8 mouse cellular contexts compared by ENCODE assay signal in the genomic region with DNA sequence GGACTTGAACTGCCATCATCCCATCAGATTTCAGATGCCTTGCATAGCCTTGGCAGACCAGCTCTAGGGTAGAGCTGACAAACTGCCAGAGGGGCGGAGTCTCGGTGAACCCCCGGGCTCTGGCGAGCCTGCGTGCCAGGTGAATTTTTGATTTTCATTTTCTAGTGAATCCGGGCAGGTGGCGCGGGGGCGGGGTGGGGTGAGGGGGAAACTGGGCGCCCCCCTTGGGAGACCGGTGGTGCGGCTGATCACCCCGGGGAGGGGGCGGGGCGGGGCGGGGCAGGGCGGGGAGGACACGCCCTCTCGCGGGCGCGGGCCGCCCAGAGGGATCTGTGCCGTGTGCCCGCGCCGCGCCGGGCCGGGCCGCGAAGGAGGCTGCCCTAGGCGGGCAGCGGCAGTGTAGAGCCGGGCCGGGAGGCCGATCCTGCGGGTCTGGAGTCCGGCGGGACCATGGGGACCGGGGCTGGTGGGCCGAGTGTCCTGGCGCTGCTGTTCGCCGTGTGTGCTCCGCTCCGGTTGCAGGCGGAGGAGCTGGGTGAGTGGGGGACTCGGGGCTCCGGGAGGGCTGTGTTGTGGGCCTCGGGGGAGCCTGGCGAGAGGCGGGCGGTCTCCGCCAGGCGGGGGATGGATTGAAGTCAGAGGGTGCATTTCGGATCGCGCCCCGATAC. TPM values are rescaled to one million over a fixed set of nuclear protein-coding genes. Genes with fewer than 3 reads are reported as not detected.
DNase-seq lines count a peak whose midpoint lies in the region; ATAC-seq and TF ChIP-seq lines count a peak whose summit lies in the region.

A gene (plus strand): TSS at position 319 of the 668 bp plus-strand sequence.

- H3K27ac ChIP-seq in embryonic facial prominence, embryonic 12.5 days: peak within 1 kb of the TSS; percentile 24; the same call in 1 of the 2 replicates
- H3K27ac ChIP-seq in heart, embryonic 10.5 days: peak within 1 kb of the TSS; percentile 91
- H3K27ac ChIP-seq in midbrain, postnatal 0 days (ENCODE audit: low read depth, low read length): 0 out of 2 replicates have a peak within 1 kb of the TSS, but pooled peaks have one; percentile 62

- H3K27me3 ChIP-seq in embryonic facial prominence, embryonic 12.5 days: no peaks in the 10 kb centered on the region
- H3K27me3 ChIP-seq in heart, embryonic 10.5 days (ENCODE audit: insufficient read depth, poor library complexity, severe bottlenecking): no peaks in the 10 kb centered on the region
- no peaks in the 10 kb centered on the region for H3K27me3 ChIP-seq in midbrain, postnatal 0 days (ENCODE audit: insufficient read depth, low read length)

- peaks cover 6% of the 10 kb centered on the region; the same call in 1 of the 2 replicates for H3K4me1 ChIP-seq in embryonic facial prominence, embryonic 12.5 days
- H3K4me1 ChIP-seq in heart, embryonic 10.5 days: peaks cover 9% of the 10 kb centered on the region
- H3K4me1 ChIP-seq in midbrain, postnatal 0 days (ENCODE audit: insufficient read depth, low read length): no peaks in the 10 kb centered on the region

- peak within 1 kb of the TSS; percentile 85 for H3K4me3 ChIP-seq in embryonic facial prominence, embryonic 12.5 days
- H3K4me3 ChIP-seq in heart, embryonic 10.5 days: peak within 1 kb of the TSS; percentile 81
- H3K4me3 ChIP-seq in midbrain, postnatal 0 days (ENCODE audit: low read depth, low read length): peak within 1 kb of the TSS; percentile 88

- no peak for TF ChIP-seq CTCF in midbrain, postnatal 0 days (IDR thresholded peaks at IDR 0.05)

- H3K4me2 ChIP-seq in embryonic facial prominence, embryonic 12.5 days (replicated peaks): peak within 1 kb of the TSS; percentile 72
- H3K4me2 ChIP-seq in midbrain, postnatal 0 days (ENCODE audit: low read depth, low read length, poor library complexity, severe bottlenecking): peak within 1 kb of the TSS; percentile 90

- H3K36me3 ChIP-seq in embryonic facial prominence, embryonic 12.5 days: no peaks in the 10 kb centered on the region
- no peaks in the 10 kb centered on the region for H3K36me3 ChIP-seq in heart, embryonic 10.5 days
- no peaks in the 10 kb centered on the region for H3K36me3 ChIP-seq in midbrain, postnatal 0 days (ENCODE audit: insufficient read depth, low read length)

- under 1% methylated on average over 54 of the region's 60 CpGs for WGBS in embryonic facial prominence, embryonic 12.5 days
- WGBS in heart, embryonic 10.5 days: under 1% methylated on average over 49 of the region's 60 CpGs
- 2% methylated on average over 34 of the region's 60 CpGs for WGBS in midbrain, postnatal 0 days

- H3K9me3 ChIP-seq in embryonic facial prominence, embryonic 12.5 days: no peaks in the 10 kb centered on the region
- no peaks in the 10 kb centered on the region for H3K9me3 ChIP-seq in heart, embryonic 10.5 days
- no peaks in the 10 kb centered on the region for H3K9me3 ChIP-seq in midbrain, postnatal 0 days (ENCODE audit: low read length)

- DNase-seq in 3134 (ENCODE audit: extremely low read depth, insufficient read length, low spot score) (peak; percentile 78), liver (peak; percentile 75)
- peak; percentile 79 for DNase-seq in adrenal gland, postnatal 14 days
- DNase-seq in heart, embryonic 10.5 days (ENCODE audit: low spot score): peak; percentile 77
- peak; percentile 91 for DNase-seq in kidney, adult 9 months
- peak; percentile 59 for DNase-seq in midbrain, postnatal 0 days (ENCODE audit: low spot score)
- peak; percentile 65 to 66 for DNase-seq in spleen, postnatal 36 days (ENCODE audit: low spot score in 2 of 2)

- ATAC-seq in embryonic facial prominence, embryonic 12.5 days (ENCODE audit: insufficient number of reproducible peaks, insufficient read depth, low FRiP score, low TSS enrichment): peak; percentile 91
- ATAC-seq in midbrain, postnatal 0 days (ENCODE audit: low FRiP score): peak; percentile 90

- peak within 1 kb of the TSS; percentile 75 for H3K9ac ChIP-seq in embryonic facial prominence, embryonic 12.5 days
- peak within 1 kb of the TSS; percentile 79 for H3K9ac ChIP-seq in midbrain, postnatal 0 days (replicated peaks; ENCODE audit: low read length, poor library complexity, severe bottlenecking)

RNA-seq across cellular contexts. Expression of the gene that starts here (rescaled TPM):
- total RNA-seq in adrenal gland, postnatal 14 days (2021): 6.3 and 7.0 TPM in 2 replicates
- 24.5 and 25.7 TPM in 2 replicates for polyA plus RNA-seq in embryonic facial prominence, embryonic 12.5 days (2016; fragmentation: Nextera tagmentation; extraction: Ambion mirVana)
- 9.9 and 17.0 TPM in 2 replicates for polyA plus RNA-seq in heart, embryonic 10.5 days (2016; fragmentation: Nextera tagmentation; extraction: Ambion mirVana)
- 11.8 and 12.6 TPM in 2 replicates for total RNA-seq in midbrain, postnatal 0 days (2014; rRNA removed)
- polyA plus RNA-seq in midbrain, postnatal 0 days (2015; fragmentation: Nextera tagmentation; extraction: Ambion mirVana): 19.3 and 20.5 TPM in 2 replicates

Comparison
In these comparisons a context has a peak if more than half of its experiments do, and no peak if none do; other contexts are left out.
1. Peak in every context shown above with its lines: DNase-seq, ATAC-seq, H3K4me3 ChIP-seq and H3K27ac ChIP-seq.
2. H3K27ac ChIP-seq: peak in every context shown above with its lines; median percentile 91 in heart, embryonic 10.5 days; 62 in midbrain, postnatal 0 days; 24 in embryonic facial prominence, embryonic 12.5 days.